Mouse (Mus musculus) gastrocnemius, postnatal 14 days (tissue): ENCODE measurements around the gene Ywhab. TPM values are rescaled to one million over a fixed set of nuclear protein-coding genes. Genes with fewer than 3 reads are reported as not detected.
A peak's percentile ranks its signal among the peaks of the same experiment; 100 is the strongest.

Source experiments
- DNase-seq: peaks from one replicate; pipeline ENCODE4 v3.0.0; 2021; ENCODE audit warnings: mixed read lengths
- intact Hi-C: fragments of 180-260 bp; cut with DNase I; formaldehyde crosslinking; loops from one replicate; pipeline ENCODE4 v1.15.1; 2025; ENCODE audit warnings: low total_unique reads
- long read RNA-seq, 2 experiments: library from polyadenylated mRNA; stranded (forward); transcript quantifications; one replicate each; pipeline ENCODE4 v2.0.0; 2021
- total RNA-seq, 2 experiments: library from RNA; stranded (reverse); gene quantifications; 2 replicates each; pipeline ENCODE4 v1.2.3; 2021

The Ywhab gene
- 10 to 100 TPM; 52.4 to 59.3 TPM for total RNA-seq
- long read RNA-seq, experiment 1, transcript Ywhab-201 (6 exons, 3,013 nt): major isoform, 69 of 79 reads
- long read RNA-seq, experiment 1, partial matches to known transcripts: 3 of 79 reads
- long read RNA-seq, experiment 1, other reads (novel, unspliced or antisense): 7 of 79 reads
- long read RNA-seq, experiment 2, transcript Ywhab-201 (6 exons, 3,013 nt): major isoform, 95 of 105 reads
- long read RNA-seq, experiment 2, partial matches to known transcripts: 3 of 105 reads
- long read RNA-seq, experiment 2, other reads (novel, unspliced or antisense): 7 of 105 reads

GRCm38 (mm10) chr2:163994654-163994976 is at the start of gene Ywhab:
Gene Ywhab (plus strand): TSS chr2:163994960.
- no peak for DNase-seq
- intact Hi-C loops: no loop called here

DNA sequence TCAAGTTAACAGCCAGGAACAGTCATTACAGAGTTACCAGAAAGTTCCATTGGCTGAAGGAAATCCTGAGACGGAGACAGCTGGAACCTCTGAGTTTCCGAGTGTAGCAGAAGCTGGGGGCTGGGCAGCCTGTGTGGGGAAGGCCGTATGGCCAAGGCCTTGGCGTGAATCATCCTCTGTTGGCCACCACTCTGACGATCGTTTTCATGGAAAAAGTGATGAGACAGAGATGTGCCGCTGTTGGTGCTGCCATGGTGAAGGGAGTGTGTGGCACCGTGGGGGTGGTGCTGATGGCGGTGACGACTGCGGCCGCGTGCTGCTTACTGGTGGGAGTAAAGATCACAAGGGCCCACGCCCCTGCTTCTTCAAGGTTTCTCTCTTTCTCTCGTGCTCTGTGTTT is 48.5 kb upstream of the Ywhab start:
- peak; percentile 14 for DNase-seq
- intact Hi-C loops: no loop called here

DNA sequence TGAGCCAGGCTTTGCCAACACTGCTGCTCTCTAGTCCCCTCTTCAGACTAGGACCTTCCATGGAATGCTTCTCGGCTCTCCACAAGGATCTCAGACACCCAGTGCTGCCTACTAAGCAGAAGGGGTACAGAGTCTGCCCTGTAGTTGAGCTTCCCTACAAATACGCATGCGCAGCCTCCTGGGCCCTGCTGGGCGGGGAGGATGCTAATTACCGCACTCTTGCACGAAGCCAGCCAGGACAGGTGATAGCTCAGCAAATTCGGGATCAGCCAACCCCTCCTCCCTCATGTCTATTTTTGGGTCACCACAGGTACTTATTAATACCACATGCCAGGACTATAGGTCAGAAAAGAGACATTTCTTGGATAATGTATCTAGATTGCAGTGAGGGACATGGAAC is 46.8 kb upstream of the Ywhab start:
- intact Hi-C loops: no loop called here

GRCm38 (mm10) chr2:163951770-163952169 is 43.0 kb upstream of the Ywhab start:
- peak; percentile 39 for DNase-seq
- intact Hi-C loops: loop anchor here (5.0 kb wide), 1 partner anchor 94 kb away; no protein-coding TSS in a partner anchor

More for the DNA sequence above, 46.8 kb upstream of the Ywhab start:
- DNase-seq: no peak

DNA sequence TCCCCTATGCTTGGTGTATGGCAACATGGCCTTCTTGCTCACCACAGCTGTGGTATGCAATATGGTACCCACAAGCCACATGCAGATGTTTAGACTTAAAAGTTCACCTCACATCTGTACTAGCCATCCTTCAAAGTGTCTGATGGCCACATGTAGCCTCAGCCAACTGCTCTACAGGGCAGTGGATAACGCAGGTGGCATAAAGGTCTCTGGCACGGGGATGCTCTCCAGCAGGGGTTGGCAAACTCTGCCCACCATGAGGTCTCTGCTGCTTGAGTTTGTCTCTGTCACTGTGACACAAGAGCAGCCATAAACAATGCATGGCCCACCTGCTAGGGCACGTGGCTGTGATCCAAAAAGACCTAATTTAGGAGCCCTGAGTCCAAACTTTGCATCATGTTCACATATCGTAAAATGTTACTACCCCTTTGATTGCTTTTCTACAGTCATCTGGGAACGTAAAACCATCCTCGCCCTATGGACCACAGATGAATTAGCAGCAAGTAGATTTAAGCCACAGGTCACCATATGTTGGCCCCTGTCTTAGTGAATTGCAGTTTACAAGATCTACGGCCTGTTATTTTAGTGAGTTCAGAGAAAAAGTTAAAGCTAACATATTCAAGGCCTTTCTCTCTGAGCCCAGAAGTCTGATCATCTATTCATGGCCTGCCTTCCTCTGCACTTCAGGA is 41.0 kb upstream of the Ywhab start:
- intact Hi-C loops: loop anchor here (5.0 kb wide), 1 partner anchor 96 kb away; no protein-coding TSS in a partner anchor
- DNase-seq: no peak

GRCm38 (mm10) chr2:163964606-163965560 is 29.9 kb upstream of the Ywhab start:
- intact Hi-C loops: loop anchor here (5.0 kb wide), 1 partner anchor 108 kb away; no protein-coding TSS in a partner anchor
- DNase-seq: no peak

DNA sequence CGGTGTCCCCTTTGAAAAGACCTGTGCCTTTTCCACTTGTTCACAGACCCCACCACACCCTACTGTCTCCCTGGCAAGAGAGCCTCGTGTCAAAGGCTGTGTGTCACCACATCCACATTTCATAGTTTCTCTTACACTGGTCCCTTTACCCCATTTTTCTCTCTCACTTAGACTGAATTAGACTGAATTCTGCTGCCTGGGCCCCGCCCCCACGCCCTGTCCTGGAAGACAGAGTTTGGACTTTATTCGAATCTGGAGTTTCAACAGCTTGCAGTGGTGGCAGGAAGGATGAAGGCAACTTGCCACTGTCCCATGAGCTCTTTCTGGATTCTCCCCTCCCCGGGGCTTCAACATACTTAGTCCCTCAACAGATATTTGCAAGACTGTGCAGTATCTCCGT is 29.1 kb upstream of the Ywhab start:
- intact Hi-C loops: loop anchor here (5.0 kb wide), 1 partner anchor 108 kb away; no protein-coding TSS in a partner anchor
- DNase-seq: no peak

DNA sequence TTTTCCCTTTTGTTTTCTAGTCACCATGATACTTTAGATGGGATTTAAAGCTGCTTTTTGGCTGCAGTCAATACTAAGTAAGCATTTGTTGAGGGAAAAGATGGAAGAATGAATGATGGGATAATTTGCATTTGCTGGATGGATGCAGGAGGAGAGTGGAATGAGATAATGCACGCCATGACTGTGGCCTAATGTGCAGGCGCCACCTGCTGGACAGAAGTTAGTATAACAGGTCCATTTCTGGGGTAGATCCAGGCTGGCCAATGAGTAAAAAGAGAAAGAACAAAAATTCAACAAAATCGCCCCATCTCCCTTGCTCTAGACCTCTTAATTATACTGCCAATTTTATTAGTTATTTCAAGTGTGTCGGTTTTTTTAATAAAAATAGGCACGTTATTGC is 26.2 kb upstream of the Ywhab start:
- DNase-seq: peak; percentile 33
- intact Hi-C loops: loop anchor here (5.0 kb wide), 1 partner anchor 111 kb away; no protein-coding TSS in a partner anchor

DNA sequence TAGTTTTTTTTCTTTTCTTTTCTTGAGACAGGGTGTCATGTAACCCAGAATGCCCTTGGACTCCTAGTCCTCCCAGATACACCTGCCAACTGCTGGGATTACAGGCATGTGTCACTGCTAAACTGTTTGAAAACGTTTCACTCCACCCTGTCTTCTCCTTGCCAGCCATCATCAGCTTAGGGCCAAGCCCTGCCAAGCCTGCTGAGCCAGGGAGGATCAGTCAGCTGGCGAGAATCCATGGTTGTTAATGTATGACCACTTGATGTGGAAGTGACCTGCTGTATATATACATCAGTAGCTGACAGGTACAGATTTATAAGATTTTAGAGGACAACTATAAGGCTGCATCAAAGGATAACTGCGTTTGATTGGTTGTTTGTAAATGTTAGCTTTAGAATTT is 24.4 kb upstream of the Ywhab start:
- DNase-seq: no peak
- intact Hi-C loops: no loop called here

GRCm38 (mm10) chr2:163974056-163974455 is 20.7 kb upstream of the Ywhab start:
- DNase-seq: no peak
- intact Hi-C loops: no loop called here

- DNase-seq: no peak
- intact Hi-C loops: no loop called here
Observed at GRCm38 (mm10) chr2:163976448-163976847, 18.3 kb upstream of the Ywhab start.

DNA sequence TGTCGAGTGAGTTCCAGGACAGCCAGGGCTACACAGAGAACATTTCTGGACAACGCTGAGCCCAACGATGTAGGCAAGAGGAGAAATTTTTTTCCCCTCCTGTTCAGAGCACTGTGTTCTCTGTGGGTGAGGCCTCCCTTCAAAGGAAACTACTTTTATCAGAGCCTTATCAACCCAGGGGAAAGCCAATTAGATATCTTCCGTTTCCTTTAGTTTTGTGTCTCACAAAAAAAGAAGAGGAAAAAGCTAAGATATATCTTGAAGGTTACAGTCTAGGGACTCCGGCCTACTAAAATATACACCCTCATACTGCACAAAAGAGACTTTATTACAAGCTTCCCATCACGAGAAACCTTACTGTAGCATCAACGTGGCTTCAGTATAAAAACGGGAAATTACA is 7.5 kb upstream of the Ywhab start:
- no peak for DNase-seq
- intact Hi-C loops: no loop called here

DNA sequence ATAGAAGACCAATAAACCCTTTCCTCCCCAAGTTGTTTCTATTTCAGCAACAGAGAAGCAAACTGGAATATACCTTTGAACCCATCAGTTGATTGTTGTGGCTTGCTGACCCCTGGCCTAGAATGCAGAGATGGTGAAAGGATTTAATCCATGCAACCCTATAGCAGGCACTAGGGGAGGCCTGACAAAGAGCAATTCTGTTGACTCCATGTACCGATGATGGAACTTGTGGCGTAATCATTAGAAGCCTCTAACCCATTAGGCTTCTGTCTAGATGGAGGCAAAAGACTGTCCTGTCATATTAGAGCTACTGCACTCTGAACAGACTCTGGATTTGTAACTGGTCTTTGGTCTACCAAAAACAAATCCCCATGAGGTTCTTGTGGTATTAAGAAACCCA is 1.9 kb upstream of the Ywhab start:
- no peak for DNase-seq
- intact Hi-C loops: no loop called here

- intact Hi-C loops: no loop called here
Observed at GRCm38 (mm10) chr2:163994977-163995862, 460 bp downstream of the Ywhab start.

DNA sequence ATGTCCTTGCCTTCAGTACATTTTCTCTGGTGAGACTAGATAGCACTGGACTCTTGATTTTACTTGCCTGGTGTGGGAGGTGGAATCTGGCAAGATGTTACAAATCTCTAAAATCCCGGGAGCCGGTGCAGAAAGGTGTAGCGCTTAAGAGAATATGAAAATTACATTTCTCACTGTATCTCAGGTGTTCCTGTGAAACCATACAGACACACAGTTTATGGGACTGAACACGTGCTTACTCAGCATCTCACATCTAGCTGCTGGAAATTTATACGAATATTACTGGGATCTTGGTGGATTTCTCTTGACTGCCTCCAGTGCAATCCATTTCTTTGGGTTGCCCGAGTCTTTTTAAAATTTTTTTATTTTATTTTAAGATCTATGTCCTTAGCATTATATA is 1.5 kb downstream of the Ywhab start:
- no peak for DNase-seq
- intact Hi-C loops: no loop called here

More at GRCm38 (mm10) chr2:163994977-163995862, 460 bp downstream of the Ywhab start:
- DNase-seq: peak; percentile 95

GRCm38 (mm10) chr2:163996899-163997298 is 2.1 kb downstream of the Ywhab start:
- intact Hi-C loops: no loop called here
- DNase-seq: no peak

DNA sequence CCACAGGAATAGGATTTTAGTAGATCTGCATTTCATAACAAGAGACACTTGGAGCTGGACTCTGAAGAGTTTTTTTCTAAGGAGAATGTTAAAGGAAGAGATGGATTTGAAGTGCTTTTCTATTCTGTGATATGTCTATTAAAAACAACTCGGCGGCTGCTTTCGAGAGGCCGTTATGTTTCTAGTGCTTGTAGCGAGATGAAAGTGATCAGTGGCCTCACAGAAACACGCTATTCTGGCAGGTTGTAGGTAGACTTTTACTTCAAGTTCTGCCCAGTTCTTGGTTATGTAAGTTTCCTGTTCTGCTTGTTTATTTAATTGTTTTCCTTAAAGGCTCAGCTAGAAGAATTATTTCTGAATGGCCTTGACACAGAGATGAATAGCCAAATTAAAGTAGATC is 4.2 kb downstream of the Ywhab start:
- no peak for DNase-seq
- intact Hi-C loops: no loop called here

DNA sequence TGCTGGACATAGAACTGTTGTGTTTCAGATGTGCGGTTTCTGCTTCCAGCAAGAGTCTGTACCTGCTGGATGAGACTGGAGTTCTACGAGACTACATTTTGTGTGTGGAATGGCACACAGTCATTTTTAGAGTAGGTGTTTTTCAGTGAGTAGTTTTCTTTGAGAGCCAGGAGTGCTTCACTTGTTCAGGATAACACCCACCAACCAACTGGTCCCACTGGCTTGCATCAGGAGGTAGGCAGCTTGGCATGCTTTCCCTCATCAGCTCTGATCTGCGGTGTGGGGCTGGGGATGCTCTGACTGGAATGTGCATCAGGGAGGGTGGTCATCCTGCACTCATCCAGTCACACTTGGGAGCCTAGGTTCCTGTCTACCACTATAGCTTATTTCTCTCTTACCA is 7.9 kb downstream of the Ywhab start:
- intact Hi-C loops: no loop called here
- DNase-seq: no peak

DNA sequence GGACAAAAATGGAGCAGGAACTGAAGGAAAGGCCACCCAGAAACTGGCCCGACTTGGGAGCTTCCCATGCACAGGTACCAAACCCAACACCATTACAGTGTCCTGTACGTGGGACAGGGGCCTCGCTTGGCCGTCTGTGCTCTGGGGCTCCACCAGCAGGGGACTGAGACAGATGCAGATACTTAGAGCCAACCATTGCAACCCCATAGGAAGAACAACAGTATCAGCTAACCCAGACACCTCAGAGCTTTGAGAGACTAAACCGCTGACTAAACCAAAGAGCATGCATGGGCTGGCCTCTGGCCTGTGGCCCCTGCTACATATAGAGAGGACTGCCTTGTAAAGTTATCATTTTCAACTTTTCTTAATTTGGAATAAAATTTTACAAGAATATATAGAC is 9.7 kb downstream of the Ywhab start:
- intact Hi-C loops: no loop called here
- DNase-seq: no peak
